Mouse (Mus musculus): ENCODE results near the gene Wwp2. TPM values are rescaled to one million over a fixed set of nuclear protein-coding genes. Genes with fewer than 3 reads are reported as not detected.

Gene Wwp2
- polyA plus RNA-seq (2012; rRNA removed; ENCODE audit: low replicate concordance): 29.7 and 44.0 TPM in 2 replicates

DNA sequence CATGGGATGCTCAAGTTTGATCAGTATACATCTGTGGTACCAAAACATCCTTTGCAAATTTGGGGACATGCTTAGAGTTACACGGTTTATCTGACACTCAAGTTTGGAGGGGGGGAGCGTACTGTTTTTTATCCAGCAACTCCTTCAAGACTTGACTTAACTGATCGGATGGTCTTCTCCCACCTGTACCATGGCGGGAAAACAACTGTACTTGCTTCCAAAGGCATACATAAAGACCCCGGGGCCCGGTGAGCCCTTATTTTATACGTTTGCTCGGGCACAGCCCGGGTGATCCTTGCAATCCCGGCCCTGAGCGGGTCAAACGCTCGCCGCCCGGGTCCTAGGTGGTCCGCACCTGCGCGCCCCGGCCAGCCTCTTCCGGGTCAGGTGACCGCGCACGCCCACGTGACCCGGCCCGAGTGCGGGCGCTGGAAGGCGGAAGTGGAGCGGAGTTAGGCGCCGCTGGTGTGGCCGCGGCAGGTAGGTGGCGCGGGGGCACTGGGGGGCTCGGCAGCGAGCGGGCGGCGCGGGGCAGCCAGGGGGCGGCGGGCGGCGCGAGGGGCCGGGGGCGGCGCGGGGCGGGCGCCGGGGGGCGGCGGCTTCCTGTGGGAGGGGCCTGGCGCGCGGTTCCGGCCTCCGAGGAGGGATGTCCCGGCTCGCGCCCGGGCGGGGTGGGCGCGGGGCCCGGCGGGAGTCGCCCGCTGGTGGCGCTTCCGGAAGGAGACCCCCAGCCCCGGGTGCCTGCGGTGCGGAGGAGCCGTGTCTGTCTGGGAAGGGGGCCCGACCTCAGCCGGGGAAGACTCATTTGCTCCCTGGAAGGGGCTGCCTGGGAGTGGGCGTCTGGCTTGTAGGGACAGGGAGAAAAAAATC is at the start of gene Wwp2:
TSS of gene Wwp2 (plus strand) at position 404 of the 870 bp plus-strand sequence.

DNA sequence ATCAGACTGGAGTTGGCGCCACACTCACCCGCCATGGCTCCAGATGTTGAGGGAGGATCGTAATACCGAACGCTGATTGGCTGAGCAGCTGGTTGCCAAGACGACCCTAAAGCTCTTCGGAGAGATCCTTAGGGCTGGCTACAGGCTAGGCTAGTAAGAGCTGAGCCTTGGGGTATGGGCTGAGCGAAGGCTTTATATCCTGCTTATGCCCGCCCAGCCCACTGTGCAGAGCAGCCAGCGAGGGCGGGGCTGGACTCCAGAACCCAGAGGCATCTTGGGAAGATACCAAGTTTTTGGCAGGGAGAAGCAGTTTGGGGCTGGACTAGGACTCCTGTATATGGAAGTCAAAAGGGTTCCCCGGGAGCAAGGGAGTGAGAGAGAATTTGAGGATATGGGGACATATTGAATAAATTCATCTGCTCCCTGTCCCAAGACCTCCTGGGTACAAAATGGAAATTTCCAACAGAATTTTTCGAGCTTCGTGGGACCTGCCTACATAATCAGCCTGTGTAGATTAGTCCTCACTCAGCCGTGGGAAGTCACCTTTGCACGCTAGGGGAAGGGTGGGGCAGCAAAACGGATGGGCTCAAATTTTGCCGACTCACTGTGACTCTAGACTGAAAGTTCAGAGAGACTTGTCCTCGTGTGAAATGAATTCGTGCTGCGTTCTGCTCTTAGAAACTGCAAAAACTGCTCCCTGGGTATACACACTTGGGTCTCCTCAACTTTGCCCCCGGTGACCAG is 33.0 kb upstream of the Wwp2 start, which contains the start of gene Nqo1:
TSS of gene Nqo1 (minus strand) at position 169 of the 744 bp plus-strand sequence.

DNA sequence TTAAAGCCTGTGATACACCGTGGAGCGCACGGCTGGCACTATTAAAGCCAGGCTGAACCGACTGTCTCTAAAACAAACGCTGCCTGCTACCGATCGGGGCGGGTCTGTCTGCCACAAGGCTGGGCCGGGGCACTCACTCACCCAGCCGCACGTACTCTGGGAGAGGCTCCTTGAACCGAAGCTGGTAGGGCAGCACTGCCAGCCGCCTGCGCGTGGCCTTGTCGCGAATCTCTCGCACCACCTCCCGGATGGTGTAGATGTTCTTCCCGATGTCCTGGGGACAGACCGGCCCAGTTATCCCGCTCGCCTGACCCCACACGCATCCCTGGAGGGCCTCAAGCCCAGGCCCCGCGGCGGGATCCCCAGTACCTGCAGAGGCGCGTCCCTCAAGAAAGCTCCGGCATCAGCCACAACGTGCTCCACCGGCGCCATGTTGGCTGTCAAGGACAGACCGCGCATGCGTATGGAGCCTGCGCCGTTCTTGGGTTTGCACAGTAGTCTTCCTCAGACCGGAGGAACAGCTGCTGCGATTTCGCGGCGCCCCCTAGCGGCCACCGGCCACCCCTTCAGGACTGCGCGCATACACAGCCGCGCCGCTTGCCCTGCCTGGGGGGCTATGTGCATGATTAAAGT is 11.5 kb upstream of the Wwp2 start, which contains the start of gene Nob1:
TSS of gene Nob1 (minus strand) at position 455 of the 633 bp plus-strand sequence.

DNA sequence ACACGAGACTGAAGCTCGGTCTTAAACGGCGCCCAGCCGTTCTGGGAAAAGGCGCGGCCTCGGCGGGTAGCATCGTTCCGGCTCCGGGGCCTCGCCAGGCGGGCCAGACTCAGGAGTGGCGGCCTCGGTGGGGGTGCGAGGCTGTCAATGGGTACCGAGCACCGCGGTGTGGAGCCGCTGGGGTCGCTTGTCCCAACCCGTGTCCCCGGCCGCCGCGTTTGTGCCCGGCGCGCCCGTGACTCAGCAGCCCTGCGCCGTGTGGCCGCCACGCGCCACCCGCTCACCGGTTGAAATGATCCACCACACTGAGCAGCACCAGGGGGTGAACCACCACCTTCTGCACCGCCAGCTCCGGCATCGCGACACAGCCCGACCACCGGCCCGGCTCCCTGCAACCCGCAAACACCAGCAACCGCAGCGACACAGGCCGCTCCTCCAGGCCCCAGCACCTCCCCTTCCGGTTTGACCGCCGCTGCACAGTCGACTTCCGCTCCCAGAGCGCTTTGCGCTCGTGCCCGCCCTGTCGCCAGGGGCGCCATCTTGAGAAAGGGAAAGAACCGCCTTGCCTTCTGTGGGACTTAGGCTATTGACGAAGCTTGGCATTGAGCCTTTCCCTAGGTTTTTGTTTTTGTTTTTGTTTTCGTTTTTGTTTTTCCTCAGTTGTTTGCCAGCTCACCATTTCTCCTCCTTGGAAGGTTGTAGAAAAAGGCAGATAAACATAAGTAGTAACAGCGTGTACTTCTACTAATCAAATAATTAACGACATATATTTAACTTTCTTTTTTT is 152.0 kb downstream of the Wwp2 start, which contains the start of gene Psmd7:
TSS of gene Psmd7 (minus strand) at position 470 of the 786 bp plus-strand sequence.

Other genes starting within 250 kb of the Wwp2 start
- gene Nfat5, start 142.9 kb upstream of the Wwp2 start, polyA plus RNA-seq (2012; rRNA removed; ENCODE audit: low replicate concordance): 3.9 and 4.9 TPM in 2 replicates
- gene Nqo1, start 33.2 kb upstream of the Wwp2 start, polyA plus RNA-seq (2012; rRNA removed; ENCODE audit: low replicate concordance): 15.4 and 55.7 TPM in 2 replicates
- 6.2 and 14.3 TPM in 2 replicates for gene Nob1, start 11.3 kb upstream of the Wwp2 start, polyA plus RNA-seq (2012; rRNA removed; ENCODE audit: low replicate concordance)
- 19.0 and 20.7 TPM in 2 replicates for gene Psmd7, start 152.1 kb downstream of the Wwp2 start, polyA plus RNA-seq (2012; rRNA removed; ENCODE audit: low replicate concordance)

All from duodenum, adult 2 months (tissue).